Mouse (Mus musculus): Measurements from ENCODE around the gene Zfp37. TPM values are rescaled to one million over a fixed set of nuclear protein-coding genes. Genes with fewer than 3 reads are reported as not detected.

The Zfp37 gene
- polyA plus RNA-seq, 1 experiment from 2014 or later = 28.1 TPM

DNA sequence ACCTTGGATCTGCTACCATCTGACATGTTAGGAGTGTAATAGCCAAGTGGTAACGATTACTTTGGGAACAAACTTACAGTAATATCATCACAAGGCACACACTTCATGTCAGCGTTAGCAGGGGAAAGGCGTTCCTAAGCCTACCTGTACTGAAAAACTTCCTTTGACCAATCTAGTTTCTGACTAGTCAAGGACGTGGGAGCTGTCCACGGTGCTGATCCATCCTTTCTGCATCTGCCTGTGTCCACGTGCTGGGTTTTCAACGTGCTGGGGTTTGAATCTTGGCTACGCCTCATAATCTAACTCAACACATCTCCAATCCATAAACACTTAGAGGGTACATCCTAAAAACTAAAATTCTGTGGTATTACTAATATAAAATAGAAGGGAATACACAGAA, 26.1 kb upstream of the Zfp37 start:
- Histone ChIP-seq H3K9ac (replicated peaks) (no peak overlapping the region), H3K36me3 (no peaks in the 10 kb centered on the region), H3K27me3 (no peaks in the 10 kb centered on the region), H3K4me3 (no peak overlapping the region), H3K4me2 (replicated peaks) (no peak overlapping the region), H3K4me1 (no peaks in the 10 kb centered on the region), H3K9me3 (no peaks in the 10 kb centered on the region), H3K27ac (replicated peaks) (no peak overlapping the region)
- no peak for ATAC-seq (ENCODE audit: low FRiP score, low read depth)
- 36% methylated on average over 8 of the region's 8 CpGs for WGBS

GRCm38 (mm10) chr4:62254551-62254950, 23.7 kb upstream of the Zfp37 start:
- ATAC-seq (ENCODE audit: low FRiP score, low read depth) = no peak

GRCm38 (mm10) chr4:62251776-62252175, 20.9 kb upstream of the Zfp37 start:
- no peak overlapping the region for H3K27ac ChIP-seq (replicated peaks)
- H3K4me3 ChIP-seq = no peak overlapping the region
- H3K9ac ChIP-seq (replicated peaks) = no peak overlapping the region
- H3K27me3 ChIP-seq = no peaks in the 10 kb centered on the region
- H3K36me3 ChIP-seq = no peaks in the 10 kb centered on the region
- H3K4me1 ChIP-seq = 0 out of 2 replicates have a peak, but pooled peaks cover 4% of the 10 kb centered on the region
- 86% methylated on average over 4 of the region's 4 CpGs for WGBS
- no peaks in the 10 kb centered on the region for H3K9me3 ChIP-seq
- no peak overlapping the region for H3K4me2 ChIP-seq (replicated peaks)
- no peak for ATAC-seq (ENCODE audit: low FRiP score, low read depth)

More at GRCm38 (mm10) chr4:62254551-62254950, 23.7 kb upstream of the Zfp37 start:
- Histone ChIP-seq H3K36me3 (no peaks in the 10 kb centered on the region), H3K4me1 (0 out of 2 replicates have a peak, but pooled peaks cover 4% of the 10 kb centered on the region), H3K4me3 (no peak overlapping the region), H3K9me3 (no peaks in the 10 kb centered on the region), H3K4me2 (replicated peaks) (no peak overlapping the region), H3K27me3 (no peaks in the 10 kb centered on the region), H3K27ac (replicated peaks) (no peak overlapping the region), H3K9ac (replicated peaks) (no peak overlapping the region)
- 75% methylated on average over 8 of the region's 8 CpGs for WGBS

DNA sequence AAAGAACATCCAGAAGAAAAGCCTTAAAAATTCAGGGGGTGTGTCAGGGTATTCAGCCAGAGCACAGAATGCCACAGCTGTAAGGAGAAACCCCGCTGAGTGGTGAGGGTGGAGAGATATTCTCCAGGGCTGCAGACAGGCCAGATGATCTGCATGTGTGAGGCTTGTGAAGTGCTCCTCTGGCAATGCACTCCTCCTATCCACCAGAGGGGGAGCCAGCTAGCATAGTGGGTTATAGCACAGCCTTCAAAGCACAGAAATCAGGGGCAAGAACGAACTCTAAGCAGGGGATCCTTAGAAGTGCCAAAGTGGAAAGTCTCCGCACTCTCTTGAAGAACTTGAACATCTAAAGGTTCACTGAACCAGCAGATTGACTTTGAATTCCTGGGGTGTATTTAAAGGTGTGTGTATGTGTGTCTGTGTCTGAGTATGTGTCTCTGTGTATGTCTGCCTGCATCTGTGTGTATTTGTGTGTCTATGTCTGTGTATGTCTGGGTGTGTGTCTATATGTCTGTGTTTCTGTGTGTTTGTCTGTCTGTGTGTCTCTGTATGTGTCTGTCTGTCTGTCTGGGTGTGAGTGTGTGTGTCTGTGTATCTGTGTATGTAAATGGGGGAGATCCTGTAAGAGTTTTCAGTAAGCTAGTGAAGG, 20.2 kb upstream of the Zfp37 start:
- Histone ChIP-seq H3K9me3 (no peaks in the 10 kb centered on the region), H3K9ac (replicated peaks) (no peak overlapping the region), H3K4me3 (no peak overlapping the region), H3K27ac (replicated peaks) (no peak overlapping the region), H3K4me1 (0 out of 2 replicates have a peak, but pooled peaks cover 4% of the 10 kb centered on the region), H3K27me3 (no peaks in the 10 kb centered on the region), H3K36me3 (no peaks in the 10 kb centered on the region), H3K4me2 (replicated peaks) (no peak overlapping the region)
- ATAC-seq (ENCODE audit: low FRiP score, low read depth) = peak; percentile 80
- 38% methylated on average over 3 of the region's 3 CpGs for WGBS

- no peak for ATAC-seq (ENCODE audit: low FRiP score, low read depth)
- Histone ChIP-seq H3K36me3 (no peaks in the 10 kb centered on the region), H3K4me3 (no peak overlapping the region), H3K9me3 (no peaks in the 10 kb centered on the region), H3K4me2 (replicated peaks) (no peak overlapping the region), H3K27me3 (no peaks in the 10 kb centered on the region), H3K4me1 (0 out of 2 replicates have a peak, but pooled peaks cover 4% of the 10 kb centered on the region), H3K27ac (replicated peaks) (no peak overlapping the region), H3K9ac (replicated peaks) (no peak overlapping the region)
- WGBS = 33% methylated on average over 4 of the region's 4 CpGs
These were observed 17.5 kb upstream of the Zfp37 start for GRCm38 (mm10) chr4:62248328-62248727.

GRCm38 (mm10) chr4:62240586-62240985, 9.7 kb upstream of the Zfp37 start:
- Histone ChIP-seq H3K9ac (replicated peaks) (no peak overlapping the region), H3K4me1 (no peaks in the 10 kb centered on the region), H3K27me3 (no peaks in the 10 kb centered on the region), H3K9me3 (no peaks in the 10 kb centered on the region), H3K4me3 (no peak overlapping the region), H3K27ac (replicated peaks) (no peak overlapping the region), H3K4me2 (replicated peaks) (no peak overlapping the region), H3K36me3 (no peaks in the 10 kb centered on the region)
- no peak for ATAC-seq (ENCODE audit: low FRiP score, low read depth)
- 62% methylated on average over 6 of the region's 6 CpGs for WGBS

DNA sequence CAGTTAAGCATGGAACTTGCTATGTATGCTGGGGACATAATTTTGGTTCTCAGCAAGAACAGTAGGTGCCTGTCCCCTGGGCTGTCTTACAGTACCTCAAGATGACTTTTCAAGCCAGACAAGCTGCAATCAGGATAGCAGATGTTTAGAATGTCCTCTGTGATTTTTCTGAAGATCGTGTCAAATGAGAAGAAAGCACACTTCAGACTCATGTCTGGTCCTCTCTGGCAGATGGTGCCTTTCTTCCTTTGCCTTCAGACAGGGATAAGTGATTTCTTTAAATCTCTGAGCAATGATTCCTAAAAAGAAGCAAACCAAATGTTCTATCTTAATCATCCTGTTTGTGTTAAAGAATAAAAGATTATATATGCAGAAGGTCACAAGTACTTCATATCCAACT, 694 bp downstream of the Zfp37 start:
- no peaks in the 10 kb centered on the region for H3K4me1 ChIP-seq
- ATAC-seq (ENCODE audit: low FRiP score, low read depth) = no peak
- no peaks in the 10 kb centered on the region for H3K36me3 ChIP-seq
- no peak overlapping the region for H3K4me2 ChIP-seq (replicated peaks)
- H3K27ac ChIP-seq (replicated peaks) = no peak overlapping the region
- H3K9me3 ChIP-seq = no peaks in the 10 kb centered on the region
- H3K27me3 ChIP-seq = no peaks in the 10 kb centered on the region
- no peak overlapping the region for H3K9ac ChIP-seq (replicated peaks)
- H3K4me3 ChIP-seq = no peak overlapping the region
- 76% methylated on average over 1 of the region's 1 CpGs for WGBS

DNA sequence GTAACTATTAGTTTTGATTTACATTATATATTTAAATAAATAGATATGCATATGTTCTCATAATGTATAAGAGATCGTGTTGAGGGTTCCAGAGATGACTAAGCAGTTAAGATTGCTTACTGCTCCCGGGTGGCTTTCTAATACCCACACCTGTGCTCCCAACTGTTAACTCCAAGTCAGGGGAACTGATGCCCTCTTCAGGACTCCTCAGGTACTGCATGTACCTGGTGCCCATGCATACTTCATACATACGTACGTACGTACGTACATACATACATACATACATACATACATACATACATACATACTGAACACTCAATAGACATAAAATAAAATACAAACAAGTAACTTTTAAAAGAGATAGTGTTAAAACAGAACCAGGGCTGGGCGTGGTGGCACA, 1.4 kb downstream of the Zfp37 start:
- H3K27me3 ChIP-seq = no peaks in the 10 kb centered on the region
- ATAC-seq (ENCODE audit: low FRiP score, low read depth) = no peak
- no peaks in the 10 kb centered on the region for H3K9me3 ChIP-seq
- H3K4me2 ChIP-seq (replicated peaks) = no peak overlapping the region
- no peaks in the 10 kb centered on the region for H3K4me1 ChIP-seq
- 92% methylated on average over 7 of the region's 7 CpGs for WGBS
- no peak overlapping the region for H3K4me3 ChIP-seq
- H3K27ac ChIP-seq (replicated peaks) = no peak overlapping the region
- H3K9ac ChIP-seq (replicated peaks) = no peak overlapping the region
- no peaks in the 10 kb centered on the region for H3K36me3 ChIP-seq

GRCm38 (mm10) chr4:62228391-62228790, 2.5 kb downstream of the Zfp37 start:
- peak; percentile 42; the same call in 1 of the 2 replicates for ATAC-seq (ENCODE audit: low FRiP score, low read depth)
- no peak overlapping the region for H3K9ac ChIP-seq (replicated peaks)
- no peak overlapping the region for H3K27ac ChIP-seq (replicated peaks)
- no peak overlapping the region for H3K4me3 ChIP-seq
- no peaks in the 10 kb centered on the region for H3K9me3 ChIP-seq
- no peaks in the 10 kb centered on the region for H3K36me3 ChIP-seq
- 44% methylated on average over 10 of the region's 10 CpGs for WGBS
- no peaks in the 10 kb centered on the region for H3K4me1 ChIP-seq
- no peaks in the 10 kb centered on the region for H3K27me3 ChIP-seq
- no peak overlapping the region for H3K4me2 ChIP-seq (replicated peaks)

- no peak for ATAC-seq (ENCODE audit: low FRiP score, low read depth)
- H3K9me3 ChIP-seq = no peaks in the 10 kb centered on the region
- no peak overlapping the region for H3K4me3 ChIP-seq
- H3K9ac ChIP-seq (replicated peaks) = no peak overlapping the region
- no peak overlapping the region for H3K27ac ChIP-seq (replicated peaks)
- no peaks in the 10 kb centered on the region for H3K36me3 ChIP-seq
- no peaks in the 10 kb centered on the region for H3K4me1 ChIP-seq
- WGBS = 79% methylated on average over 2 of the region's 2 CpGs
- no peak overlapping the region for H3K4me2 ChIP-seq (replicated peaks)
- no peaks in the 10 kb centered on the region for H3K27me3 ChIP-seq
These were observed 17.4 kb downstream of the Zfp37 start for GRCm38 (mm10) chr4:62213490-62213889.

DNA sequence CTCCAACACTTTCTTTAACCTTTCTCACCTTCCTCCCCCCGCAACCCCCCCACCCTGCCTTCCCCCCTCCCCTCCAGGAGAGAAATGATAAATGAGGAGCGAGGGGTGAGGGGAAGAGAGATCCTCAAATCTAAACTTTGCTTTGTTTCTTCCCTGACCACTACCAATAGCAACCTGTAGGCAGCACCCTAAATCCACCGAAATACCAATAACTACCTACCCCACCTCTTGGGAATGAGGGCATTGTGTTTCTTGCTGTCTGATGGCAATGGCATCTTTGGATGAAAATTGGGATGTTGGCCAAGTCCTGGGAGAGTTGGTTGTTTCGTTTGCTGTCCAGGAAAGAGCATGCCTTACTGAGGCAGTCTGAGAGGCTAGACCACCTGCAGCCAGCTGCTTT, 20.8 kb downstream of the Zfp37 start:
- ATAC-seq (ENCODE audit: low FRiP score, low read depth) = no peak
- Histone ChIP-seq H3K36me3 (peaks cover 6% of the 10 kb centered on the region), H3K27me3 (no peaks in the 10 kb centered on the region), H3K4me2 (replicated peaks) (no peak overlapping the region), H3K4me3 (no peak overlapping the region), H3K9me3 (peaks cover 3% of the 10 kb centered on the region; the same call in 1 of the 2 replicates), H3K9ac (replicated peaks) (no peak overlapping the region), H3K27ac (replicated peaks) (no peak overlapping the region), H3K4me1 (peaks cover 3% of the 10 kb centered on the region)
- WGBS = 40% methylated on average over 4 of the region's 4 CpGs

GRCm38 (mm10) chr4:62208696-62209380, 22.0 kb downstream of the Zfp37 start:
- H3K4me2 ChIP-seq (replicated peaks) = peak overlapping the region; percentile 62
- 5% methylated on average over 19 of the region's 19 CpGs for WGBS
- peak; percentile 48 for ATAC-seq (ENCODE audit: low FRiP score, low read depth)

More at GRCm38 (mm10) chr4:62208696-62209380, 22.0 kb downstream of the Zfp37 start:
- Histone ChIP-seq H3K9me3 (peaks cover 3% of the 10 kb centered on the region; the same call in 1 of the 2 replicates), H3K4me1 (peaks cover 3% of the 10 kb centered on the region), H3K27ac (replicated peaks) (peak overlapping the region; percentile 95), H3K4me3 (peak overlapping the region; percentile 70), H3K36me3 (peaks cover 17% of the 10 kb centered on the region), H3K27me3 (no peaks in the 10 kb centered on the region), H3K9ac (replicated peaks) (peak overlapping the region; percentile 79)

Data from midbrain, embryonic 12.5 days (tissue).